Mouse (Mus musculus): ENCODE measurements around the gene Plpp7.

The Plpp7 gene

GRCm38 (mm10) chr2:32134039-32134438 lies 38.7 kb downstream of the Plpp7 start:
- intact Hi-C loops (cut with DNase I): loop anchor here (5.0 kb wide), 3 partner anchors 102 to 212 kb away; partner anchors contain the start of gene Pomt1

GRCm38 (mm10) chr2:32137667-32138266 lies 42.4 kb downstream of the Plpp7 start:
- intact Hi-C loops (cut with DNase I): no loop called here

GRCm38 (mm10) chr2:32139377-32139776 lies 44.0 kb downstream of the Plpp7 start:
- intact Hi-C loops (cut with DNase I): no loop called here

- intact Hi-C loops (cut with DNase I): no loop called here
Observed at GRCm38 (mm10) chr2:32140498-32140934, 45.2 kb downstream of the Plpp7 start.

- intact Hi-C loops (cut with DNase I): no loop called here
Observed at GRCm38 (mm10) chr2:32141602-32142001, 46.3 kb downstream of the Plpp7 start.

GRCm38 (mm10) chr2:32142368-32142767 lies 47.0 kb downstream of the Plpp7 start:
- intact Hi-C loops (cut with DNase I): no loop called here

GRCm38 (mm10) chr2:32144633-32145032 lies 49.3 kb downstream of the Plpp7 start:
- intact Hi-C loops (cut with DNase I): no loop called here

- intact Hi-C loops (cut with DNase I): no loop called here
Observed at GRCm38 (mm10) chr2:32146617-32147162, 51.4 kb downstream of the Plpp7 start.

GRCm38 (mm10) chr2:32150135-32150534 lies 54.8 kb downstream of the Plpp7 start:
- intact Hi-C loops (cut with DNase I): loop anchor here (5.0 kb wide), 1 partner anchor 42 kb away; no protein-coding TSS in a partner anchor

- intact Hi-C loops (cut with DNase I): loop anchor here (5.0 kb wide), 1 partner anchor 42 kb away; no protein-coding TSS in a partner anchor
Observed at GRCm38 (mm10) chr2:32150562-32150923, 55.2 kb downstream of the Plpp7 start.

- intact Hi-C loops (cut with DNase I): loop anchor here (5.0 kb wide), 1 partner anchor 41 kb away; no protein-coding TSS in a partner anchor
Observed at GRCm38 (mm10) chr2:32150924-32151659, 55.8 kb downstream of the Plpp7 start, which contains the start of gene Prrc2b. Gene Prrc2b, plus strand, starts transcription at chr2:32151082.

GRCm38 (mm10) chr2:32151660-32152366 lies 56.5 kb downstream of the Plpp7 start:
- intact Hi-C loops (cut with DNase I): loop anchor here (5.0 kb wide), 1 partner anchor 40 kb away; no protein-coding TSS in a partner anchor

- intact Hi-C loops (cut with DNase I): loop anchor here (5.0 kb wide), 1 partner anchor 40 kb away; no protein-coding TSS in a partner anchor
Observed at GRCm38 (mm10) chr2:32152367-32153034, 57.2 kb downstream of the Plpp7 start.

GRCm38 (mm10) chr2:32153041-32153790 lies 57.9 kb downstream of the Plpp7 start:
- intact Hi-C loops (cut with DNase I): loop anchor here (5.0 kb wide), 1 partner anchor 39 kb away; no protein-coding TSS in a partner anchor

GRCm38 (mm10) chr2:32153791-32154119 lies 58.4 kb downstream of the Plpp7 start:
- intact Hi-C loops (cut with DNase I): loop anchor here (5.0 kb wide), 1 partner anchor 39 kb away; no protein-coding TSS in a partner anchor

GRCm38 (mm10) chr2:32154334-32154997 lies 59.1 kb downstream of the Plpp7 start:
- intact Hi-C loops (cut with DNase I): loop anchor here (5.0 kb wide), 1 partner anchor 38 kb away; no protein-coding TSS in a partner anchor

- intact Hi-C loops (cut with DNase I): loop anchor here (5.0 kb wide), 1 partner anchor 37 kb away; no protein-coding TSS in a partner anchor
Observed at GRCm38 (mm10) chr2:32154998-32155541, 59.7 kb downstream of the Plpp7 start.

- intact Hi-C loops (cut with DNase I): no loop called here
Observed at GRCm38 (mm10) chr2:32155614-32156013, 60.3 kb downstream of the Plpp7 start.

GRCm38 (mm10) chr2:32156645-32157044 lies 61.3 kb downstream of the Plpp7 start:
- intact Hi-C loops (cut with DNase I): no loop called here
